Mouse (Mus musculus) naive thymus-derived CD4-positive, alpha-beta T cell, adult 2 months (primary cell): ENCODE measurements at regions not wholly inside any gene's neighbourhood (a gene's known extent, or its start where the extent isn't known, plus 50 kb on each side); places are given as distances from the start of the nearest gene placed in this dataset.

Experiments used
- DNase-seq: peaks from one replicate; pipeline ENCODE4 v3.0.0-alpha.2; 2011; ENCODE audit warnings: low read depth

DNA sequence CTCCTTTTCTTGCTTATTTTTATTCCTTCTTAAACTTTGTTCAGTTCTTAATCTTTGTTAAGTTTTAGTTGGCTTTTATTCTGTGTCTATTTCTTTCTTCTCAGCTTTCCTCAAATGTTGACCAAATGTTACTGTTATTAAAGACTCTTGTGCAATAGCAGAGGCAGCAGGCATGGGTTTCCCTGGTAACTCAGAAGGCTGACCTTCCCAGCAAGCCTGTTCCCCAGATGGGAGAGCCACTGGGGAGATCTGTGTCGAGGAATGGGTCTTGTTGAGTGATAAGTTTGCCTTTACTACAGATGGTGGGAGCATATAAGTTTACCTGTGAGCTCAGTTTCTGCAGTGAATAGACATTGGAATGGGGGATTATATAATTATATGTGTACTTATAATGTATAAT is 237.2 kb downstream of the Plpp3 start:
- DNase-seq, result no peak

GRCm38 (mm10) chr4:105397451-105397850 is 240.3 kb downstream of the Plpp3 start:
- no peak for DNase-seq

DNA sequence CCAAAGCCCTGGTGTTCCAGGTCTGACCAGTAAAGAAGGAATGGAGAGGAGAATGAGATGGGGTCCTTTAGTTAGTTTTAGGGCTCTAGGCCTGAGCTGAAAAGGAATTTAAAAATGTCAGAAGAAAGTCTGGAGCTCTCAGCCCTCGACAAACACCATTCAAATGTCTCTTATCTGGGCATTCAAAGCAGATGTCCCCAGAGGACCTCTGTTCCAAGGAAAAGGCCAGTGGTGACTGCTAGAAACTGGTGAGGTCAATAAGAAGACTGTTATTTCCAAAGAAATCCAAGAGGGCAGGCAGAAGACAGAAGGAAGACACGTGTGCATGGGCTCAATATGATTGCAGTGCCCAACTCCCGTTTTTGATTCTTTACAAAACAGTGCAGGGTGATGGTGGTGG is 244.9 kb downstream of the Plpp3 start:
- DNase-seq, result no peak

GRCm38 (mm10) chr4:105403169-105403568 is 246.0 kb downstream of the Plpp3 start:
- DNase-seq, result no peak

DNA sequence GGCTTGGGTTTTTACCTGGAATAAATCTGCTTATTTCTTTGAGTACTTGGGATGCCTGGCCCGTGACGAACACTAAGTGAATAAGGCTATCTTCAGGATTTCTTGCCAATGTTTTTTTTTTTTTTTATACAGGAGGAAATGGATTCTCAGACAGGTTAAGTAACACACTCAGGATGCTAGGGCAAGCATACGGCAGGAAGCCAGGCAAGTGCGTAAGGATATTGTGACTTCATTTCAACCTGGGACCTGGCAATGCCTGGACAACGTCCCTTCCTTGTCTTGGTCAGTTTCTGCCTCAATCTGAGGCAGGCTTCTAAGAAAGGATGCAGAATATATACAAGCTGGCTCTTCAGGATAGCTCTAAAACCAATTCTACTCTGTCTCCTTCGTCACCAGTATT is 246.5 kb downstream of the Plpp3 start:
- DNase-seq, result no peak

DNA sequence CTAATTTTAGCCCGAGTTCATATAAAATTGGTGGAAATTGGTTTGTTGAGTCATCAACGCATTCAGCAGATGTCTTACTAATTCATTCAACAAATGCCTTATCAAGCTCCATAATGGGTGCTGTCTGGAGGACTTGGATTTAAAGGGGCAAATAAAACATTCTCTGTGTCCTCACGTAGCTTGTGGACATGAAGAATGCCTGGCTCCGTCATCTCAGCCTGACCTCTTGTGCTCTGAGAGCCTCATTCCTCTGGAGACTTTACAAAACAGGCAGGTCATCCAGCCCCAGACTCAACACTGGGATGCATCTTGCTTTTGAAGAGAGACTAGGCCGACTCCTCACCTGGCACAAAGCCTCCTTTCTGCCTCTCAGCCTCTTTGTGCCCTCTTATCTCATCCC is 248.6 kb downstream of the Plpp3 start:
- no peak for DNase-seq

GRCm38 (mm10) chr4:105406786-105407464 is 249.8 kb downstream of the Plpp3 start:
- DNase-seq, result no peak

DNA sequence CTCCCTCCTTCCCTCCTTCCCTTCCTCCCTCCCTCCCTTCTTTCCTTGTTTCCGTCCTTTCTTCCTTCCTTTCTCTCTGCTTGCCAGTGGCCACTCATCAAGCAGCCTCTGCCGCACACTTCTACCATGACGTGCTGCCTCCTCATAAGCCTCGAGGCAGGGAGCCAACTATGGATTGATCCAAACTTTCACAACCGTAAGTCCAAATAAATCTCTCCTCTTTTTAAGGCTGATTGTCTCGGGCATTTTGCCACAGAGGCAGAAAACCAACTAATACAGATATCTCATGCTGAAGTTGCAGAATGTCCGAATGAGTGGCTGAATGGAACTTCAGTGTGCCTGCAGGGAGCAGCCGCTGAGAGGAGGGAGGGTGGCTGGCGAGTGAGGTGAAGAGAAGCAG is 251.7 kb downstream of the Plpp3 start:
- no peak for DNase-seq

DNA sequence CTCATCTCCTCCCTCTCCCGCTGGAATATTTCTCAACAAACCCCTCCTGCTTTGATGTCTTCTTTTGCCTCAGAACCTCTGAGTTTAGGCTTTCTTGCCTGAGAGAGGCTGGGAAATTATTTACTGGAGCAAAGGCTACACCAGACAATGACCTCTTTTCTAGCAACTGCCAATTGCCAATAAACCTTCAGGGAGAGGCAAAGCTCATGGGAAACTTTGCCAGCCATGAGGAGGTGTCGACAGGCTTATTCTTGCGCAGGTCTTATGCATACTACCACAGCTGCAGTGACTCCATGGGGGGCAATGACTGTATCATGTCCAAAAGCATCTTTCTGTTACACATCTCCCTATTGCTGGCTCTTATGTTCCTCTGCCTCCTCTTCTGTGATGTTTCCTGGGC is 260.0 kb downstream of the Plpp3 start:
- DNase-seq, result no peak

- no peak for DNase-seq
These were observed 265.3 kb downstream of the Plpp3 start for GRCm38 (mm10) chr4:105422466-105422865.

- DNase-seq, result no peak
These were observed 266.6 kb downstream of the Plpp3 start for GRCm38 (mm10) chr4:105423727-105424201.

- DNase-seq, result no peak
These were observed 267.9 kb downstream of the Plpp3 start for GRCm38 (mm10) chr4:105425086-105425485.

- no peak for DNase-seq
These were observed 270.4 kb downstream of the Plpp3 start for GRCm38 (mm10) chr4:105427581-105427980.

DNA sequence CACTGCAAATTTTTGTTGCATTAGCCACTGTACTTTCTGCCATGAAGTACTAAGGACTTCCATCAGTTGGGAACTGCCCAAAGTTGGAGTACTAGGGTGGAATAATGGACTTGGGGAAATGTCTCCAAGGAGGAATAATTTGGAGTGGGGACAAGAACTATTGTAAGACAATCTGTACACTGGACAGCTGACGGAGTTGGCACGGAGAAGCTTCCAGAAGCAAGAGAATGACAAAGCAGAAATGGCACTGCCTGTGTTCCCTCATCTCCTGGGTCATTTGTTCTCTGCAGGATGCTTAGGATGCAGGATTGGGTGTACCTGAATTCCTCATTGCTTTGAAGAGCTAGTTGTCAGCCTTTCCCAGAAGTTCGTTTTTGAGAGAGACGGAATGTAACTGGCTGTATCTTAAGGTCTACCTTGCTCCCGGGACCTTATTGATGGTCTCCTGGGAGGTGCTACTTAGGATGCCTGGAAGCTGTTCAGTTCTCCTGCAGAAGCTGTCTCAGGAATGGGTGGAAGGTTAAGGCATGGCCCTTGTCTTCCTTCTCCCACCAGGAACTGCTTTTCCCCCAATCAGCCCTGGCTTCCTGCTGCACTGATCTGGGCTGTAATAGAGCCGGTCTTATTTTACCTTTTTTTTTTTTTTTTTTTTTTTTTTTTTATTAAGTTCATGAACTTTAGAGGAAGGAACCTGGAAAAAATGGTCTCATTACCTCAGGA is 272.4 kb downstream of the Plpp3 start:
- DNase-seq, result no peak

- no peak for DNase-seq
These were observed 275.3 kb downstream of the Plpp3 start for GRCm38 (mm10) chr4:105432461-105432860.

DNA sequence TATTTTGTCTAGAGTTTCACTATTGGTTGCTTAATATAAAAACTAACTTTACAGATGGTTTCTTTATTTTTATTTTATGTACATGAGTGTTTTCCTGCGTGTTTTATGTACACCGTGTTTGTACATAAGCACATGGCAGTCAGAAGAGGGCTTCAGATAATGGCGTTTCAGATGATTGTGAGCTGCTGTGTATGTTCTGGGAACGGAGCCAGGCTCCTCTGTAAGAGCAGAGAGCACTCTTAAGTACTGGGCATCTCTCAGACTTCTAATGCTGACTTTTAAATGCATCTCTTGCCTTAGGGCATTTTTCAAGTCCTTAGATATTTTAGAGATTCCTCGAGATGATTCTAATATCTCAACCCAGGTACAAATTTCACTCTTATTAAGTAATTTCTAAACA is 280.0 kb downstream of the Plpp3 start:
- no peak for DNase-seq

DNA sequence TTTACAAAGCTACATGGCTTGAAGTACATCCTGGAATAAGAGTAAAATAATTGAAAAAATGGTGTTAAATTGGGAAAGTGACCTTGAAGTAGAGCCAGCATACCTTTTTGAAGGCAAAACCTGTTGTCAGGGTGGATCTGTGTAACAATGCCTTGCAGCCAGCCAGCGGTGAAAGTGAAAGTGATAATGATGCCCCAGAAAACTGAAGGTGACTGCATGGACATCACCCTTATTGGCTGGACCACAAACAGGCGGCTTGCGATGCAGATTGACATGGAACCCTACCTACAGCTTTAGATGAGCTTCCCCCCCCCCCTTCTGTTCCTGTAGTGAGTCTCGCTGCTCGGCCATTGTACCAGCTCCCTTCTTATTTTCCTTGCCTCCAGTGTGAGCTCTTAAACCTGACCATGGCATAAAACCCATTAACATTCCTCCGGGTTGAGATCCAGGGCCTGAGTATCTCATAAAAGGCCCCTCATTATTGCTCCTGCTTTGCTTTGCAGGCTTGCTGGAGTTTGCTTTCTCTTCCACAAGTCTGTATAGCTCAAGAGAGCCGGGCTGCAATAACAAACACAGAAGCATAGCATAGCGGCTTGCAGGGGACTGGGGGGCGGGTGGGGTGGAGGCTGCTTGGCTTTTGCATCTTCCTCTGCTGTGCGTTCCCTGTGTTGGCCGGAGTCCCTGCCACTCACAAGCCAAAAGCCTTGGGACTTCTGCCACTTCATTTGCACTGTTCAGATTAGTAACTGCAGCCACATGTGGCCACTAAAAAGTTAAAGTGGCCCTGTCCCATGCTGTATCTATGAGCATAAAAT is 292.1 kb downstream of the Plpp3 start:
- no peak for DNase-seq

DNA sequence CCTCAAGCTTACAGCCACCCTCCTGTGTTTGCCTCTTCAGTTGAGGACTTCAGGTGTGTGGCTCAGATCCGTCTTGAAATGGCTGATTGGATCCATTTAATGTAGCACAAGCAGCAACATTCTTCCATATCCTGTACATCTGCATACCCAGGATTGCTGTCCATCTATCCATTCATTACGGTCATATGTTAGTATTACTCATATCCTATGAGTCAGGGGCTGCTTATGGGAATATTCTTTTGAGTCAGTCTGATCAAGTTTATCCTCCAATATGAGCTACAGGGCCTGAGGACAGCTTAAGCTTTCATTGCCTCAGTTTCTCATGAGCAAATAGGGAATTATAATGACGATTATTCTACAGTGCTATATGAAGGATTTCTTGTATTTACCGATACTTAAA is 293.7 kb downstream of the Plpp3 start:
- DNase-seq, result no peak

DNA sequence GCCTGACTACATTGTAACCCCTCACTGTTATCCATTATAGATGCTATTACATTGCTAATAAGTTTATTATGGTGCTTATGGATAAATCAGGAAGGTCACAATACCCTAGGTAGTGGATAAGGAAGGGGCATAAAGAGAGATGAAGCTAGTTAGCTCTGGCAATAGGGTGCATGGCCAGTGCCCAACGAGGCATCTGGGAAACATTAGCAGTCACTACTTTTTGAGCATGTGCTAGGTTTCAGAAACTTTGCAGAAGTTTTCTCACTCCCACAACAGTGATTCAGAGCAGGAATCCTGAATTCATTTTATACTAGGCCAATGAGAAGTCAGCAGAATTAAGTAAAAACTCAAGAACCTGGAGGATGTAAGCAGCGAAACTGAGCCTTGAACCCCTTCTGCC is 294.7 kb downstream of the Plpp3 start:
- no peak for DNase-seq

DNA sequence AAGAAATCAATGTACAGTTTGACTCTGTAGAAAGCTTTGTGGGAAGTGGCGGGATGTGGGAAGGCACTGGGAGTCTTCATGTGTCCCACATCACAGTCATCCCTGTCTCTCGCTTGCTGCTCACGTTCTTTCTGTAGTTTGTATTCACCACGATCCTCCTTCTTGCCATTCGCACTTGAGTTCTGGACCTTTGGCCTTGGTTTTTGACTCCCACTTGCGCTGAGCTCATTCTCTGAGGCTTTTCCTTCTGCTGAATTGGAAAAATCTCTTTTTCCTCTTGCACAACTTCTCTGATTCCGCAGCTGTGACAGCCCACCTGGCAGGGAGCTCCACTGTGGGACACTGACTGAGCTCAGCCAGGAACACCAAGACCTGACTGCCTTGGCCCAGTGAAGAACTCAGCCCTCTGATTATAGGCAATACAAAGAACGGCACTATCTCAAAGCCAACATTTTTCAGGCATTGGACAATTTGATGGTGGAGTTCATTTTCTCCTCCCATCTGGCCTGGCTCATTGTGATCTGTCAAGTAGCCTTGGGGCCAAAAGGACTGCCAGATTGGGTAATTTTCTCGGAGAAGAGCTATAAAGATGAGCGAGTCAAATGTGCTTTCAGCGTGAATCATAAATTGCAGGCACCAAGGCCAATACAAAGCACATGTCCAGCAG is 299.9 kb downstream of the Plpp3 start:
- DNase-seq, result no peak

- no peak for DNase-seq
These were observed 303.0 kb downstream of the Plpp3 start for GRCm38 (mm10) chr4:105459991-105460688.

DNA sequence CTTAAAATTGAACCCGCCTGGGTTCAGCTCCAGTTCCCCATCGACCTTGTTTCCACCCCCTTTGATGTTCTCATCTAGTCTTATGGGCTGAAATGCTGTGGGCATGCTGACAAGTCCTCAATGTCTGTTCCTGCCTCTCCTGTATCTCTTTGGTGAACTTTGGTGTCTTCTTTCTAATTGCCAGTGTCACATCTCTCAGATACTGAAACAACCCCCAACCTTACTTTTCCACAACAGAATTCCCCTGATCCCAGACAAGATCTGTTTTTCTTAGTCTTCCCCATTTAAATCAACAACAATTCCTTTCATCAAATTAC is 303.5 kb downstream of the Plpp3 start:
- DNase-seq, result no peak
